Mouse (Mus musculus) heart, postnatal 25 days (tissue): ENCODE measurements at regions not wholly inside any gene's neighbourhood (a gene's known extent, or its start where the extent isn't known, plus 50 kb on each side); places are given as distances from the start of the nearest gene placed in this dataset.

ENCODE experiments used
- DNase-seq: peaks from one replicate; pipeline ENCODE4 v3.0.0; 2022; ENCODE audit warnings: low spot score
- intact Hi-C: fragments of 180-260 bp; cut with DNase I; formaldehyde crosslinking; loops from one replicate; pipeline ENCODE4 v1.15.1; 2025

DNA sequence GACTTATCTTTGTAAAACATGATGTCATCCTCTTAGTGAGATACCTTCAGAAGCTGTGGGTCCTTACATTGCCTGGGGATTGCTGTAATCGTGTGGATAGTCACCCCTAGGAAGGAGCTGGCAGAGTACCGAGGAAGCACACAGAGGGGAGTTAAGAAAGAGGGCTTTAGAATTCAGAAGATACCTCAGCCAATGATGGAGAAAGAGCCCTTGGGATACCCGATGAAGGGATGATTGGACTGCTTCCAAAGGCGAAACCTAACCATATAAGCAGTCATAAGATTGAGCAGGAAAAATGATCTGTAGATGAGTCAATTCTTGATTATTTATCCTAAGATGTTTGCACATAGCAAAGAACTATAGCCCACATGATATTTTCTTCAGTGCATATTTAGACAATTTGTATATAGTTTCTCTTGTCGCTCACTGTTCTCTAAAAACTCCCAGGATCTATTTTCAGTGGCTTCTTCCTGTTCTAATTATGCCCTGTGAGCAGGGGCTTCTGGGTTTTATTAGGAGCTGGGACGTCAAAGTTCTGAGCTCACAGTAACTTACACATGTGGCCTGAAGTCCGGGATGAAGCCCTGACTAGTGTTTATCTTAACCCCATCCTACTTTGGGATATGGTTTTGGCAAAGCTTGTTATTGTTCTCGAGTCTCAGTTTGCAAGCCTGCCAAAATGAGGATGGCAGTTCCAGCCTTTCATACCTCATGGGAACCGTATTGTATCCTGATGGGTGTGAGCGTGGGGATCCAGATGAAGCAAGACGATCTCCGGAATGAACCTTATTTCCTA is 134.9 kb upstream of the Ccnd2 start:
- no peak for DNase-seq

DNA sequence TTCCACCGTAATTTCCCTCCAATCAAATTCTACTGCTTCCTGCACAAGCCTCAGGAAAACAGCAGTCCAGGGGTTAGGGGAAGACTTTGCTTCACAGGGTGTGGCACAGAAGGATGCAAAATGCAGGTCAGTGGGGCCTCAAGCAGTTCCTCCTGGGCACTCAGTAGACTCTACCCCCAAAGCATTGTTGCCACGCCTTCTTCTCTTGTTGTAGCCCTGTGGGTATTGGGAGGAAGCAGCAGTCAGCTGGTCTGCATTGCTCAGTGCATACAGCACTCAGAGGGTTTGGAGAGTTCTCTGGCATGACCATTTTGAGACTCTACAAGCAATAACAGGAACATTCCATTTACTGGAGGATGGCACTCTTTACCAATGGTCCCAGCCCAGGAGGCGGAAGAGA is 137.0 kb upstream of the Ccnd2 start:
- intact Hi-C loops, result no loop called here
- DNase-seq, result no peak

More for the DNA sequence above, 134.9 kb upstream of the Ccnd2 start:
- intact Hi-C loops, result no loop called here

- no peak for DNase-seq
- intact Hi-C loops, result no loop called here
These were observed 139.9 kb upstream of the Ccnd2 start for GRCm38 (mm10) chr6:127291937-127292336.

GRCm38 (mm10) chr6:127293829-127294228 is 141.8 kb upstream of the Ccnd2 start:
- no peak for DNase-seq
- intact Hi-C loops, result no loop called here

DNA sequence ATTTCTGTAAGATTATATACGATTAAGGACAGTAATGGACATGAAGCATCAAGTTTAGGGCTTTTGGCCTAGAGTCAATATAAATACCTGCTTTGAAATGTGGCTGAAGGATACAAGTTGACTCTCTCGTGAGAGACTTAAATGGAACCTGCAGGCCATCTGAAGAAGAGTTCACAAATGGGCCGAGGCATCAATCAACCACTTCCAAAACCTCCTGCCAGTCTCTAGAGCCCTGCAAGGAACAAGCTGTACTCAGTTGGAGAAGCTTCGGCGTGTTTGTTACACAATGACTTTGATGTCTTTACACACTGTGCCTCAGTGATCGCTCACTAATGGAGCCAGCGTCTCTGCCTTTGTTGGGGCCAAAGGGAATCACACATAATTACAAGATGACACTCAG is 146.1 kb upstream of the Ccnd2 start:
- no peak for DNase-seq
- intact Hi-C loops, result no loop called here

GRCm38 (mm10) chr6:127311192-127312054 is 135.2 kb upstream of the Parp11 start:
- no peak for DNase-seq
- intact Hi-C loops, result no loop called here

DNA sequence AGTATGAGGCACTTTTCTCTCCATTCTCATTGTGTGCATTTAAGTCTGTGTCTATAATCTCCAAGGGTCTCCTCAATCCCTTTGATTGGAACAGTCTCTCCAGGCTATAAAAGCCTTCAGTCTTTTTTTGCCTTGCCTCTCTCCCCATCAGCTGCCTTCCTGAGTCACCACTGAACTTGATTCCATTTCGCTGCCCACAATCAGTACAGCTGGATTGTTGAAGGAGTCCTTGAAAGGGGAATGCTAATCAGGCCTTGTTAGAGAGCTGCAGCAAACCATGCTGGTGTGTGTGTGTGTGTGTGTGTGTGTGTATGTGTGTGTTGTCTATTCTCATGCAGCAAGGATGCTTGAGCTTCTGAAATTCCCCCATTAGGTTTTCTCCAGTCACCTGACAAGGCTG is 129.3 kb upstream of the Parp11 start:
- no peak for DNase-seq
- intact Hi-C loops, result no loop called here

DNA sequence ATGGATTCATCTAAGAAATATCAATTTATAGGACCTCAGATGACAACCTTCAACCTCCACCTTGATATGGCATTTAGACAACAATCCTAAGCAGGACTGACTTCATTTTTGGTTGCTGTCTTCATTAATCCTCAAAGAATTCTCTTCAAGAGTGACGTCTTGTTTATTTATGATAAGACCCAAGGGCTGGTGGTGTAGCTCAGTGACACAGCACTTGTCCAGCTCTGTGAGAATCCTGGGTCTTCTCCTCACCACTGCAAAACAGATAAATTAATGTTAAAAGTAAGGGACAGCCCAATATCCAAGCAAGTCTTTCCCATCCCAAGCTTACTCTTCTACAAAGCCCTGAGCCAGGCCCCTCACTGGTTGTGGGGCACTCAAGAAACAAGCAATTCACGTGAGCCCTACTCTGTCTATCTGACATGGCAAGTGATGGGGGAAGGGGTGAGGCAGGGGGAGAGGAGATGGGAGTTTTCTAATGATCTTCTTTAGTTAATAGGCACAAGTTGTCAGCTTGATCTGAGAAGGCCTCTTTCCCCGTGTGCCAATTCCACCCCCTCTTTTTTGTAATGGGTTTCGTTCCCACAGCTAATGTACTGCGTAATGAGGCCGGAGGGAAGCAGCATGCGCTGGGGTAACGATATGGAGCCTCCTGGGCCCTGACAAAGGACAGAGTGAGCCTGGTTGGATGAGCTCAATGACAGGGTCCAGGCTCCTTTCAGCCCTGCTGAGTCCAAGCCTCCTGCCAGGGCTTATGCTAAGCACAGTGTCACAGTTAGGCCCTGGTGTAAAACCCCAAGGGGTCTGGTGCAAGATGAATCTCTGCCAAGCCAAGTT is 127.7 kb upstream of the Parp11 start:
- no peak for DNase-seq
- intact Hi-C loops, result no loop called here

DNA sequence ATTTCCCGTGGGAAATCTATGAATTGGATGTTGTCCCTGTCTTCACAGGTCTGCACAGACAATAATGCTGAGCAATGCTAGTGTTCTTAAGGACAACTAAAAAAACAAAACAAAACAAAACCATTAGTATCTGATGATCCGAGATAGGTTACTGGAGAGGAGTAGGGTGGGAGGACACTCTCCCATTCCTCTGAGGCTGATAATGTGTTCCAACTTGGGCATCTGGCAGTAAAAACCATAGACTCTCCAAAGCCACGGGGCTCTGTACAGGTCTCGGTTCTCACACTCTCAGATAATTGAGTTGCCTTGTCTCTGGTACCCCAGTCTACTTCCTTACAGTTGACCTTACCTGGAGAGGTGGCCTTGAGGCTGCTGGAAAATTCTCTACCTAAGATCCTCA is 126.0 kb upstream of the Parp11 start:
- intact Hi-C loops, result no loop called here
- no peak for DNase-seq

DNA sequence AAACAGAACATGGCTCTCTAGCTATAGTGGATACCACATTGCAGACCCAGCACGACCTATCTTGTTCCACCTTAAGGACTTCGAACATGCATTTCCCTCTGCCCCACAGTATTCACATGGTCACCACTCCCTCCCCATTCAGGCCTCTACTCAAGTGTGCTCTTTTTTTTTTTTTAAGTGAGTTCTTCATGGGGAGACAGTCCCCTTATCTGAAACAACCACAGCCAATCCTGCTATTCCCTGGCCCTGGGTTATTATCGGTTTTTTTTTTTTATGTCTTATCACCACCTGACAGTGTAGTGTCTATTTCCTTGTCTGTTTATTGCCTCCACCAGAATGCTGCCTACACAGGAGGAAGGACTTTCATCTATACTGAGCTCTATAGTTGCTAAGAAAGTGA is 125.6 kb upstream of the Parp11 start:
- intact Hi-C loops, result no loop called here
- no peak for DNase-seq

DNA sequence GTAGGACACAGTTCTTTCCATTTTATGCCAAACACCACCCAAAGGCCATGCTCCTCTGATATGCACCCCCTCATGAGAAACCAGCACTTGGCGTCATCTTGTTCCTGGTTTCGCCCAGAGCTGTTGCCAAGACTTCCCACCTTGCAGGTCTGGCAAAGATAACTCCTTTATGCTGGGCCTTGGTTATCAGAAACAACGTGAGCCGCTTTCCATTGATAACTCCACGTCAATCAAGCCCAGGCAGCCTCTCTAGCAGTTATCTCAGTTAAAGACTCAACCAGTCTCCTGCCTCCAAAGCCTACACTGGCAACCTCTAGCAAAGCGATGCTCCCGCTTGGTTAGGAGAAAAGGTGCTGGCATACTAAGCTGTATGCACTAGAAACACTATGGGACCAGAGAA is 124.2 kb upstream of the Parp11 start:
- intact Hi-C loops, result no loop called here
- DNase-seq, result no peak

GRCm38 (mm10) chr6:127324984-127325383 is 121.7 kb upstream of the Parp11 start:
- DNase-seq, result no peak
- intact Hi-C loops, result loop anchor here (1.0 to 2.0 kb wide), 2 partner anchors 34 to 122 kb away; partner anchors contain the start of gene Parp11

DNA sequence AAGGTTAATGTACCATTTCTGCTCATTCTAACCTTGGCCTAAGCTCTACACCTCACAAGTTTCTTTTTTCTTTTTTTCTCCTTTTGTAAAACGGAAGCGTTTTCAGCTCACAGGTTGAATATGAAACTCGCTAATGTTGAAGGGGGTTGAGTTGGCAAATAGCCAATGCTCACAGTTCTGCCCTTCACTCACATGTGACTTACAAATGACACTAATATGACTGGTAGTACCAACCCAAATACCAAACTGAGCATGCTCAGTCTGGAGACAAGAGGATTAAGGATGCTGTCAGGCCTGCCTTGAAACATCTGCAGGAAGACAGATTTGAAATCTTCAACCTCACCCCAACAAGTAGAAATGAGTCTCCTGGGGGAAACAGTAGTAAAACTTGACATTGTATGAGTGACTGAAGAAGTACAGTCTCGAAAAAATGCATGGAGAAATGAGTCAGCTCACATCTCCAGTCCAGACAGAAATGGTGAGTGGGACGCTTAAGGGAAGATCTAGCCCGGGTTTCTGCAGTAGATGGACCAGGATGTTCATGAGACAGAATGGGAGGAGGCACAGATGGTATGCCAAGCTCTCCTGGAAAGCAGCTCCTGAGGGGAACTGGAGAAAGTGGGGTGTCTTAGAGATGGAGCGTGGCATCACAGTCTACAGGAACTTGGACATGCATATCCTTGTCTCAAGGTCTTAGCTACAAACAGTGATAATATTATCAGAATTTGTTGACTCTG is 120.9 kb upstream of the Parp11 start:
- intact Hi-C loops, result loop anchor here (1.0 to 2.0 kb wide), 2 partner anchors 34 to 121 kb away; partner anchors contain the start of gene Parp11

DNA sequence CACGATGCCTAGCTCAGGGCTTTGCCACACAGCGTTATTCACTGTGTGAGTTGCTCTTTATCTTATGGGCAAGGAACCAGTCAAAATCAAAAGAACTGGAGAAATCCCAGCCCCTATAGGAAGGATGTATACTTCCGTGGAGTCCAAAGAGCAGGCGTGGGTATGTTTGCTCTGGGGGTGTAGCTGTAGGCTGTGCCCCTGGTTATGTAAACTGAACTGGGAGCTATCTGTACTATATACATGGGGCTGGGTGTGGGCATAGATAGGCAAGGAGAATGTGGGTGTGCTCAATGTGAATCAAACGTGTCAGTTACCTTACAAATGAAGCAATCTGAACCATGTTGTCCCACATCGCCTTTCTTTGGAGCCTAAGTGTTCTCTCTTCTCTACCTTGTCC is 120.3 kb upstream of the Parp11 start:
- intact Hi-C loops, result no loop called here
- DNase-seq, result no peak

More for the DNA sequence above, 120.9 kb upstream of the Parp11 start:
- no peak for DNase-seq

GRCm38 (mm10) chr6:127329191-127330014 is 117.2 kb upstream of the Parp11 start:
- no peak for DNase-seq
- intact Hi-C loops, result no loop called here

- intact Hi-C loops, result no loop called here
- DNase-seq, result peak; percentile 75
These were observed 116.5 kb upstream of the Parp11 start for GRCm38 (mm10) chr6:127330015-127330705.

GRCm38 (mm10) chr6:127331091-127331490 is 115.5 kb upstream of the Parp11 start:
- intact Hi-C loops, result no loop called here
- no peak for DNase-seq

- DNase-seq, result no peak
- intact Hi-C loops, result no loop called here
These were observed 112.4 kb upstream of the Parp11 start for GRCm38 (mm10) chr6:127334256-127334655.
